Mouse (Mus musculus) cerebellum, postnatal 4 days (tissue): ENCODE results near the gene Stoml3.

Experiments used
- DNase-seq, 2 experiments: peaks; one replicate each; pipeline ENCODE4 v3.0.0; 2022; ENCODE audit warnings: low spot score in 2 of 2, mixed read lengths in 1 of 2

Stoml3 gene

GRCm38 (mm10) chr3:53478419-53479046 lies 9.9 kb upstream of the Stoml3 start:
- no peak for DNase-seq

- DNase-seq: no peak
Measured at GRCm38 (mm10) chr3:53483414-53484059, 4.9 kb upstream of the Stoml3 start.

- DNase-seq: no peak
Measured at GRCm38 (mm10) chr3:53486561-53486960, 1.9 kb upstream of the Stoml3 start.

GRCm38 (mm10) chr3:53486996-53487576 lies 1.4 kb upstream of the Stoml3 start:
- no peak for DNase-seq

- no peak for DNase-seq
Measured at GRCm38 (mm10) chr3:53498351-53498905, 10.0 kb downstream of the Stoml3 start.

GRCm38 (mm10) chr3:53502428-53502827 lies 14.0 kb downstream of the Stoml3 start:
- DNase-seq: no peak

GRCm38 (mm10) chr3:53513096-53513495 lies 24.6 kb downstream of the Stoml3 start:
- DNase-seq: no peak

- DNase-seq: no peak
Measured at GRCm38 (mm10) chr3:53514221-53515065, 26.0 kb downstream of the Stoml3 start.

GRCm38 (mm10) chr3:53522794-53523193 lies 34.3 kb downstream of the Stoml3 start:
- no peak for DNase-seq

GRCm38 (mm10) chr3:53525737-53526136 lies 37.3 kb downstream of the Stoml3 start:
- DNase-seq: peak; percentile 76 to 89

GRCm38 (mm10) chr3:53530305-53530704 lies 41.9 kb downstream of the Stoml3 start:
- DNase-seq: no peak

GRCm38 (mm10) chr3:53532091-53532490 lies 43.6 kb downstream of the Stoml3 start:
- DNase-seq: no peak

GRCm38 (mm10) chr3:53552691-53553090 lies 64.2 kb downstream of the Stoml3 start:
- DNase-seq: no peak

- DNase-seq: no peak
Measured at GRCm38 (mm10) chr3:53555031-53555952, 66.8 kb downstream of the Stoml3 start.

GRCm38 (mm10) chr3:53557388-53558214 lies 69.1 kb downstream of the Stoml3 start:
- DNase-seq: no peak
